Mouse (Mus musculus): ENCODE results near the gene Usp32.
"Not testable (repeated sequence)": the region's sequence is repeated elsewhere in the genome, so short reads cannot be mapped to it uniquely, and the experiment has no call there.

DNA sequence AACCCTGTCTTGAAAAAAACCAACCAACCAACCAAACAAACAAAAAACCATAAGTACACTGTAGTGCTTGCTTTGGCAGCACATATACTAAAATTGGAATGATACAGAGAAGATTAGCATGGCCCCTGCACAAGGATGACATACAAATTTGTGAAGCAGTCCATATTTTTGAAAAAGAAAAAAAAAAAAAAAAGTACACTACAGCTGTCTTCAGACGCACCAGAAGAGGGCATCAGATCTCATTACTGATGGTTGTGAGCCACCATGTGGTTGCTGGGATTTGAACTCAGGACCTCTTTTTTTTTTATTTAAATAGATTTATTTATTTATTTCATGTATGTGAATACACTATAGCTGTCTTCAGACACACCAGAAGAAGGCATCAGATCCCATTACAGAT lies 23.1 kb upstream of the Usp32 start:
- TF ChIP-seq CTCF (conservative IDR thresholded peaks at IDR 0.05; ENCODE audit: low read length); NANOG (IDR thresholded peaks at IDR 0.05; ENCODE audit: borderline replicate concordance, low read length); POU5F1 (IDR thresholded peaks at IDR 0.05; ENCODE audit: borderline replicate concordance, low read length): not testable (repeated sequence)

Measured in E14TG2a.4 (cell line).